Mouse (Mus musculus): Measurements from ENCODE around the gene Evi5. TPM values are rescaled to one million over a fixed set of nuclear protein-coding genes. Genes with fewer than 3 reads are reported as not detected.

The Evi5 gene
- polyA plus RNA-seq, 1 experiment from 2014 or later = 63.6 TPM

DNA sequence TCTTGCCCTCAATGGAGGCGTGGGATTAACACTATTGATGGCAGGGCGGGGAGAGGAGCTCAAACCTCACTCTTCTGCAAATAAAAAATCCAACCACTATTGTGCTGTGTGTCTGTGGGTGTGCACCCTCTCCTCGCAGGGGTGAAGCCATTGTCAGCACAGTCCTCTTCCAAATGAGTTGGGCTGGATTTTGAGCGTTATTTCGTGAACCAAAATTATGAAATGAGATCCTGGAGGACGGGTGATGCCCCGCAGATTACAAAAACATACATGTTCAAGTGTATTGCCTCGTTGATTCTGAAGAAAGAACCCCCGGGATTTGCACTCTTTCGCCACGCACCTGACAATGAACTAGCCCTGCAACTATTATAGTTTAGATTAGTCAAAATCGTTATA lies 147.9 kb downstream of the Evi5 start:
- 22% methylated on average over 12 of the region's 12 CpGs for WGBS
- Histone ChIP-seq H3K9me3 (no peaks in the 10 kb centered on the region), H3K4me2 (peak overlapping the region; percentile 52; the same call in 1 of the 2 replicates)

DNA sequence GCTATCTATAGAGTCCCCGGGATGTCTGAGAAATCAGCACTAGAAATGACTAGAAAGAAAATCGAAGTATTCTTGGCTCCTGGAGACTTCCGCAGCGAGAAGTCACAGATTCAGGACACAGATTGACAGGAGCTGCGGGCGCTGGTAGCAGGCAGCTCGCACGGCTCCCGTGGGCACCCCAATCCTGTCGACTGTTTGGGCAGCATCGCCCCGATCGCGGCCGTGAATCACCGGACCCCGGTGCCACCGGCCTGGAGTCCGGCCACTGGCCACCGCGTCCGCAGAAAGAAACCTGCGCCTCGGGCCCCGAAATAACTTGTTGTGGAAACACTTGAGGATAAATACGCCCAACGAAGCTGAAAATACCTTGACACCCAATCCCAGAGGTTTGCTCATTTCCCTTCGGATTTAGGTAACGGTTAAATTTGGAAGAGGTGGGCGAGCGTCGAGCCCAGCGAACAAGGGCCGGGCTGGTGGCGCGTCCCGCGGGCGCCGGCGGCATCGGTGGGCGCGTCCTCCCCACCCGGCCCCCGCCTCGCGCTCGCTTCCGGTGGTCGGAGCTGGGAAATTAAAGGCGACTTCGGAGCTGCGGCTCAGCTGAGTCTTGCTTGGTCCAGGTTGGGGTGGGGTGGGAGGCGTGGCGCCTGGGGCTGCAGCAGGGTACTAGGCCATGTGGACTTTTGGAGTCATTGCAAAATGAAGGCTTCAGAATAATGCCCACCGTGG lies 148.5 kb downstream of the Evi5 start:
- H3K36me3 ChIP-seq = no peaks in the 10 kb centered on the region
- no peak overlapping the region for H3K9ac ChIP-seq
- H3K4me1 ChIP-seq = peaks cover 48% of the 10 kb centered on the region
- H3K4me3 ChIP-seq = peak overlapping the region; percentile 32
- no peak for ATAC-seq (ENCODE audit: insufficient number of reproducible peaks, low FRiP score, low TSS enrichment, low read depth)
- H3K27ac ChIP-seq = no peak overlapping the region
- H3K4me2 ChIP-seq = peak overlapping the region; percentile 52
- peaks cover 87% of the 10 kb centered on the region for H3K27me3 ChIP-seq
- under 1% methylated on average over 57 of the region's 57 CpGs for WGBS
- H3K9me3 ChIP-seq = no peaks in the 10 kb centered on the region

More for the DNA sequence above, 147.9 kb downstream of the Evi5 start:
- no peak for ATAC-seq (ENCODE audit: insufficient number of reproducible peaks, low FRiP score, low TSS enrichment, low read depth)
- Histone ChIP-seq H3K4me3 (peak overlapping the region; percentile 32; the same call in 1 of the 2 replicates), H3K27me3 (peaks cover 86% of the 10 kb centered on the region), H3K27ac (no peak overlapping the region), H3K36me3 (no peaks in the 10 kb centered on the region), H3K4me1 (peaks cover 43% of the 10 kb centered on the region), H3K9ac (no peak overlapping the region)

DNA sequence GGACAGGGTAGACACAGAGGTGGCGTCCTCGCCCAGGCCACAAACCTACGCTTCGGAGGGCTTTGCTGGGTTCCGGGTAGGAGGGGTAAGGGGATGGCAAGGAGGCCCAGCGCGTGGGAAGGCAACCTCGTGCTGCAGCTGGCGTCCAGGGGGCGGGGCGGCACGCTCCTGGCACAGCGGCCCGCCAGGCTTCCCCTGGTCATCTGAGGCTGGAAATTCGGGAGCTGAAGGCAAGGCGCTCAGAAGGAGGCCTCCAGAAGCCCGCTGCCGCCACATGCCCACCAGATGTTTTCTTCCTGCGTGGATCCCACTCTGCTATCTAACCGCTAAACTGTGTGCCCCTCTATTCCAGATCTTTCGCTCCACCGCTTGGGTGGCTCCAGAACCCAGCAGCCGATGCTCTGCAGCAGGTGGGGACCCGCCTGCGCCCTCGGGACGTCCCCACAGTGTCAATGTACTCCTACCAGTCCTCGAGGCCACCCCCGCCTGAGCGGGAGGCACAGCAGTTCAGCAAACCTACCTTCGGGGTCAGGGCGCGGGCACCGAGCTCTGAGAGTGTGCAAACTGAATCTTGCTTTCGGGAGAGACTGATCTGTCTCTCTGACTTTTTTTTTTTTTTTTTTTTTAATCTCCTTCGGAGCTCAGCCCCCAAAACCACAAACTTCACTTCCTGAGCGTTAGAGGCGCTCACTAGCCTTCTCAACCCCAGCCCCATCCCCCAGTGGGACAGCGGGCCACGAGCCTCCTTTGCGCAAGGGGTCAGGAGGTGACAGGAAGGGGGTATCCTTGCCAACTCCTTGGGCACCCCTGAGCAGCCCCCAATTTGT lies 149.3 kb downstream of the Evi5 start, which contains the start of gene Gfi1:
TSS of gene Gfi1 (minus strand) at position 602 of the 827 bp plus-strand sequence.
- Histone ChIP-seq H3K9me3 (no peaks in the 10 kb centered on the region), H3K4me3 (peak within 1 kb of the TSS; percentile 32), H3K27ac (no peak within 1 kb of the TSS), H3K4me2 (peak within 1 kb of the TSS; percentile 52), H3K4me1 (peaks cover 56% of the 10 kb centered on the region), H3K27me3 (peaks cover 89% of the 10 kb centered on the region), H3K9ac (no peak within 1 kb of the TSS), H3K36me3 (no peaks in the 10 kb centered on the region)
- under 1% methylated on average over 41 of the region's 41 CpGs for WGBS
- ATAC-seq (ENCODE audit: insufficient number of reproducible peaks, low FRiP score, low TSS enrichment, low read depth) = peak; percentile 57; the same call in 1 of the 2 replicates

DNA sequence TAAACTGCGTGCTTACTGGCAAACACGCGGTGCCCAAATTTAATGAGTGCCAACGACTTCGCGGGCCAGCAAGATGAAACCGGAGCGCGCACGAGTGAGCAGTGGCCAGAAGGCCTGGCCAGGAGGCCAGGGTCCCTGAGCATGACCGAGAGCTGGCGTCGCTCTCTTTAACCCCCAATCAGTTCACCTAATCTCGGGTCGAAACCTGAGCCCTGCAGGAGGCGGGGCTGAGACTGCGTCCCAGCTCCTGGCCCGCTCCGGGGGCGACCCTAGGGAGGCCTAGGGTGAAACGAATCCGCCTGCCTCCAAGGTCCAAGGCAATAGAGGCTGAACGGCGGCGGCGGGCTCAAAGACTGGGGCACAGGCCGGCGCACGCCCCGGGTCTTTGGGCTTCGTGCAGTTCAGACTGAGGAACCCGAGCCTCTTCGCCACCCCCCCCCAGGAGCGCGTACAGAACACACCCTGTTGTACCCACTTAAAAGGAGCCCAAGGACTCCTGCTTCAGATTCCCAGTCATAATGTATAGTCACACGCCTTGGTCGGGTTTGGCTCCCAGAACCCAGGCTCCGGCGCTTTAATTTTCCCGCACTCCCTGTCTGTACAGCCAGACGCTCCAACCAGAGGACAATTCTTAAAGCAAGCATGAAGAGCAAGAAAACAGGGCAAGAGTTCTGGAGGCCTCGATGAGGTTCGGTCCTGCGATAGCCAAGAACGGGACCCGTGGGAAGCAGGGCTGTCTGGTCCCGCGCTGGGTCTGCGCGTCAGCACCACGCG lies 150.1 kb downstream of the Evi5 start:
- Histone ChIP-seq H3K27ac (no peak overlapping the region), H3K36me3 (no peaks in the 10 kb centered on the region), H3K9ac (no peak overlapping the region), H3K4me2 (peak overlapping the region; percentile 52), H3K4me1 (peaks cover 56% of the 10 kb centered on the region), H3K4me3 (peak overlapping the region; percentile 32), H3K27me3 (peaks cover 91% of the 10 kb centered on the region), H3K9me3 (no peaks in the 10 kb centered on the region)
- no peak for ATAC-seq (ENCODE audit: insufficient number of reproducible peaks, low FRiP score, low TSS enrichment, low read depth)
- WGBS = under 1% methylated on average over 52 of the region's 52 CpGs

DNA sequence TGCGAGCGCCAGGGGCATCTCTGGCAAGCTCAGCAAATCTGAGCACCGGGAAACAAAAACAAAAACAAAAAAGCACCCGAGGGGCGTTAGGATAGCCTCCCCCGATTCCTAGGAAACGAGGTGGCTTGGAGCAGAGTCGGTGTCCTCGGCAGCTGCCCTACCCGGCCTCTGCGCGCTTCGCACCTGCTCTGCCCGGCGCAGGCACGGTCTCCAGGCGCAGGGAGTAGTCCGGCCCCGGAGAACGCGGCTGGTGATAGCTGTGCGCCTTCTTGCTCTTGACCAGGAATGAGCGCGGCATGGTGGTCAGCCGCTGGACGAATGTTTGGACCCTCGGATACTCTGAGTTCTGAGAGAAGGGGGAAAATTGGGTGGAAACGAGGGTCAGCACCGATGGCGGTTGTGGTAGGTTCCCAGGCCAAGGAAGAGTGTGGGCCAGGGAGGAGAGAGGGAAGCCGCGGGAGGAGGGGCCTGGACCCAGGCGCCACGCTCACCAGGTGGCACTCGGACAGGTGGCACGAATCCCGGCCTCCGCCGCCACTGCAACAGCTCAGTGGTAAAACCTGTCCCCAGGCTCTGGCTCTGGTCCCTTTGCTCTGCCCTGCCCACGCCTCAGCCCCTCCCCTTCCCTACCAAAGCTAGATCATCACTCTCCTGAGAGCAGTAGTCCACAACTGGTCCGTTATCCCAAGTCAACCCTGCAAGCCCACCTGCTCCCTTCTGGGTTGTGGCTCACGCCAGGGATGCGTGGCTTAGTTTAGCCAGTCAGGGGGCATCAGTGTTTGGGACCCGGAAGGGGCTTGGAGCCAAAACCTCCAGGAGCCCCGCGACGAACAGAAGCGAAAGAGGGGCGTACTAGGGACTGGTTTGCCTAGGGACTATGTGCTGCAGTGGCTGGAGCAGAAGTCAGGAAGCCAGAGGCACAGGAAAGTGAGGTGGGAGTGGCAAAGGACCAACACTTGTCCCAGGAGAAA lies 151.1 kb downstream of the Evi5 start:
- H3K36me3 ChIP-seq = no peaks in the 10 kb centered on the region
- peaks cover 96% of the 10 kb centered on the region for H3K27me3 ChIP-seq
- 0 out of 2 replicates have a peak, but pooled peaks have one; percentile 26 for ATAC-seq (ENCODE audit: insufficient number of reproducible peaks, low FRiP score, low TSS enrichment, low read depth)
- H3K4me1 ChIP-seq = peaks cover 56% of the 10 kb centered on the region
- no peak overlapping the region for H3K27ac ChIP-seq
- peak overlapping the region; percentile 32 for H3K4me3 ChIP-seq
- H3K9me3 ChIP-seq = no peaks in the 10 kb centered on the region
- 2% methylated on average over 48 of the region's 49 CpGs for WGBS
- no peak overlapping the region for H3K9ac ChIP-seq
- peak overlapping the region; percentile 52 for H3K4me2 ChIP-seq

DNA sequence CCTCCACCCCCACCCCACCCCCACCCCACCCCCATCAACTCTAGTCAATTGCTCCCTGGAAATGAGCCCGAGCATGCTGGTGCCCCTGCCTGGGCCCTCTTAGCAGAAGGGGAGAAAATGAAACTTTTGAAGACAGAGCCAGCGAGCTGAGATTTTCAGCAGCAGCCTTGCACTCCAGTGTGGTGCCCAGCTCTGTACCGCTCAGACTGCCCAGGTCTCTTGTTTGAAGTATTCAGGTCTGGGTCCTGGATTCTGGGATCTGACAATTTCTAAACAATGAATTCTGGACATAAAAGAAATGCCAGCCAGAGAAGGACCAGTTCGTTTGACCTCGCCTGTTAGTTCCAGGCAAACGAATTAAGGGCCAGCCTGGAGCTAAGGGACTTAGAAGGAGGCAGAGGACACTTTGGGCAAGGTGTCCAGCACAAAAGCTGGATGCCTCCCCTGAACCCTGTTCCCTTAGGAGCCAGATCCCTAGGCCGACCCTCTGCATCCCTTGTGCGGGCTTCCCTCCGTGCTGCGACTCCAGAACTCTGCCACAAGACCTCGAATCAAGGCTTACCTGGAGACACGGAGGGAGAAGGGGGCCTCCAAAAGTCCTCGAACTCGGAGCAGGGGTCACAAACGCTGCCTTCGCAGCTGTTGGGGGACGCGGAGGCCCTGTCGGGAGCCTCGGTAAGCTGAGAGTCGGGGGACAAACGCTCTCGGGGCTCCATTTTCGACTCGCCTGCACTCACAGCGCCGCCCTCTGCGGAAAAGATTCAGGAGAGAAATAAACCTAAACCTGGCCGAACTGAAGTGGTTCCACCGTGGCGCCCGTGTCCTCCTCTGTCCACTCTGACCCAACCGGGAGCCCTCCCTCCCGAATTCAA lies 152.0 kb downstream of the Evi5 start:
- H3K27ac ChIP-seq = no peak overlapping the region

DNA sequence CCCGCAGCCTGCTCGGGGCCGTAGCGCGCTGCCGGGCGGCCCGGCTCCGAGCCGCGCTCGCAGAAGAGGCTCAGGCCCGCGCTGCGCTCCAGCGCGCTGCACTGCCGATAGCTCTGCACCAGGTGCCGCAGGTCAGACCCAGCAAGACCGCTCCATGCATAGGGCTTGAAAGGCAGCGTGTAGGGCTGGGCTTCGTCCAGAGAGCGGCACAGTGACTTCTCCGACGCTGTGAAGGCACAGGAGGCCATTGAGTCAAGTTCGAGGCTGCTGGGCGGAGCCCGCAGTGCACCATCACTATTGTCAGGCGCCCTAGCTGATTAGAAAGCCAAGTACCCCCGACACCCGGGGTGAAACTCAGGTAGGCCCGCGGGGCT lies 153.3 kb downstream of the Evi5 start:
- H3K4me1 ChIP-seq = peaks cover 53% of the 10 kb centered on the region
- ATAC-seq (ENCODE audit: insufficient number of reproducible peaks, low FRiP score, low TSS enrichment, low read depth) = no peak
- H3K9me3 ChIP-seq = no peaks in the 10 kb centered on the region
- H3K36me3 ChIP-seq = no peaks in the 10 kb centered on the region
- peak overlapping the region; percentile 68 for H3K4me2 ChIP-seq
- H3K27me3 ChIP-seq = peaks cover 97% of the 10 kb centered on the region
- H3K9ac ChIP-seq = 0 out of 2 replicates have a peak overlapping the region, but pooled peaks have one; percentile 8
- H3K4me3 ChIP-seq = peak overlapping the region; percentile 39
- no peak overlapping the region for H3K27ac ChIP-seq
- 1% methylated on average over 33 of the region's 33 CpGs for WGBS

More for the DNA sequence above, 152.0 kb downstream of the Evi5 start:
- Histone ChIP-seq H3K9ac (no peak overlapping the region), H3K27me3 (peaks cover 94% of the 10 kb centered on the region), H3K9me3 (no peaks in the 10 kb centered on the region), H3K4me2 (peak overlapping the region; percentile 52), H3K4me1 (peaks cover 56% of the 10 kb centered on the region), H3K36me3 (no peaks in the 10 kb centered on the region), H3K4me3 (peak overlapping the region; percentile 32)
- ATAC-seq (ENCODE audit: insufficient number of reproducible peaks, low FRiP score, low TSS enrichment, low read depth) = no peak
- 1% methylated on average over 34 of the region's 34 CpGs for WGBS

DNA sequence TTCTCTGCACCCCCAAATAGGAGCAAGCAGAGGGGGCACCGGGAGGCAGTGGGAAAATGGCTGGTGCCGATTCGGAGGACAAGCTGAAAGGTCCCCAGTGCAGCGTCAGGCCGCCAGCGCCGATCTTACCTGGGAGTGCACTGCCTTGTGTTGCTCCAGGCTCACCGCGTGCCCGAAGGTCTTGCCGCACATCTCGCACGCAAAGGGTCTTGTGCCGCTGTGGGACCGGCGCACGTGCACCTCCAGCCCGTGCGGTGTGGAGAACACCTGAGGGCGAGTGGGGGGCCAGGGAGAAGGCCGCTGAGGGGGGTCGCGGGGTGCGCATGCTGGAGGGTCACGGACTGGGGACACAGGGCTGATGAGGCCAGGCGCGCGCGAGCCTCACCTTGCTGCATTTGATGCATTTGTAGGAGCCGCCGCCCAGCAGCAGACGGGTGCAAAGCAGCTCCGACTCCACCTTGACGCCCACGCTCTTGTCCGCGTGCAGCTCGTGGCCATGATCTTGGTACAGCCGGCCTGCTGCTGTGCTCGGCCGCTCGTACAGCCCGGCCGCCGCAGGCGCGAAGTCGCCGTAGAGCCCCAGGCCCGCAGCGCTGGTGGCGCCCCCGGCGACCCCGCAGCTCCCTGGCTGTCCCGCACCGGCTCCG lies 153.8 kb downstream of the Evi5 start:
- H3K9me3 ChIP-seq = no peaks in the 10 kb centered on the region
- no peak overlapping the region for H3K27ac ChIP-seq
- WGBS = under 1% methylated on average over 48 of the region's 58 CpGs
- ATAC-seq (ENCODE audit: insufficient number of reproducible peaks, low FRiP score, low TSS enrichment, low read depth) = no peak
- no peaks in the 10 kb centered on the region for H3K36me3 ChIP-seq
- H3K9ac ChIP-seq = 0 out of 2 replicates have a peak overlapping the region, but pooled peaks have one; percentile 8
- peak overlapping the region; percentile 39 for H3K4me3 ChIP-seq
- peaks cover 48% of the 10 kb centered on the region for H3K4me1 ChIP-seq
- peak overlapping the region; percentile 68 for H3K4me2 ChIP-seq
- peaks cover 96% of the 10 kb centered on the region for H3K27me3 ChIP-seq

DNA sequence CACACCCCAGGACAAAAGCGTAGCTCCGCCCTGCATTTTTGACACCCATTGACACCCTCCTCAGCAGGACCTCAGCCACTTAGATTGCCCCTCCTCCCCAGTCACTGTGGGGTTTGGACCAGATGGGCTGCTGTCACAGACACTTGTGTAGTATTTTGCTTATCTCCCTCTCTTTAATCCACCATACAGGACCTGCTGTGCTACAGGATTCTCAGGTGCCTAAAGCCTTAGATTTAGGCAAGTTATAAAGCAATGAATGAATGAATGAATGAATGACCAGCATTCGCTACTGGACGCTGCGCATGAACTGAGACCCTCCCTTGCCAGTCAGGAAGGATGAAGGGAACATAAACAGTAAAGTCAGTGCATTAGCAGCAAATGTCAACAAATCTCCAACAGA lies 154.4 kb downstream of the Evi5 start:
- Histone ChIP-seq H3K4me2 (no peak overlapping the region), H3K9me3 (no peaks in the 10 kb centered on the region), H3K36me3 (no peaks in the 10 kb centered on the region), H3K4me1 (peaks cover 42% of the 10 kb centered on the region), H3K4me3 (no peak overlapping the region), H3K27ac (no peak overlapping the region), H3K9ac (no peak overlapping the region), H3K27me3 (peaks cover 91% of the 10 kb centered on the region)
- ATAC-seq (ENCODE audit: insufficient number of reproducible peaks, low FRiP score, low TSS enrichment, low read depth) = no peak
- WGBS = 5% methylated on average over 5 of the region's 5 CpGs

DNA sequence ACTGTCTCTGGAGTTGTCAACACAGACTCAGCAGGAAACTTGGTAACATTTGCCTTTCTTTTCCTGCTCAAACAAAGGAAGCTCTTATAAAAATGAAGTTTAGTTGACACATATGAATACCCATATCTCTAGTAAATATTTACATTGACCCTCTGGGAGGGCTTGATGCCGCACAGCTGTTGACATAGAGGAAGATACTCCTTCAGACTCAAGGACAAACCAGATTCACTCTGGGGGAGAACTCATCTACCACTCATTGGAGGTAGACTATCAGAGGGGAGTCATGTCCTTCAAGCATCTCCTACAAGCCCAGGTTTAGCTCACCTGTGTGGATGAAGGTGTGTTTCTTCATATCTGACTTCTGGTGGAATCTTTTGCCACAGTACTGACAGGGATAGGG lies 155.1 kb downstream of the Evi5 start:
- Histone ChIP-seq H3K4me2 (no peak overlapping the region), H3K9me3 (no peaks in the 10 kb centered on the region), H3K36me3 (no peaks in the 10 kb centered on the region), H3K4me3 (no peak overlapping the region), H3K27ac (no peak overlapping the region), H3K4me1 (peaks cover 35% of the 10 kb centered on the region), H3K27me3 (peaks cover 86% of the 10 kb centered on the region), H3K9ac (no peak overlapping the region)
- no peak for ATAC-seq (ENCODE audit: insufficient number of reproducible peaks, low FRiP score, low TSS enrichment, low read depth)
- WGBS = 34% methylated on average over 1 of the region's 1 CpGs

Measured in limb, embryonic 15.5 days (tissue).